Mouse (Mus musculus) ovary, adult 2 months (tissue): ENCODE results near the gene Dio3. TPM values are rescaled to one million over a fixed set of nuclear protein-coding genes. Genes with fewer than 3 reads are reported as not detected.

Experiments used
- polyA plus RNA-seq: library from polyadenylated mRNA; depleted of rRNA; stranded (reverse); fragments of >200 nt; gene quantifications from 2 replicates; pipeline ENCODE4 v1.2.3, GENCODE M21; 2012; rRNA removed

Dio3 gene
- polyA plus RNA-seq = 14.4 and 19.0 TPM in 2 replicates

GRCm38 (mm10) chr12:110278853-110279252 lies at the start of gene Dio3:
Gene Dio3, plus strand, starts transcription at chr12:110279068.

Other genes with a start within 250 kb of the Dio3 start
- 22.1 and 26.4 TPM in 2 replicates for gene Ppp2r5c, start 168.1 kb downstream of the Dio3 start, polyA plus RNA-seq